Mouse (Mus musculus) MEL (cell line): Measurements from ENCODE around the gene Acvrl1. TPM values are rescaled to one million over a fixed set of nuclear protein-coding genes. Genes with fewer than 3 reads are reported as not detected.

Experiments used
- DNase-seq: peaks from one replicate; pipeline ENCODE4 v3.0.0; 2011; ENCODE audit warnings: low read depth, low spot score
- H3K27ac ChIP-seq: 2 replicates; pipeline ENCODE4 v1.5.1; 2012; ENCODE audit warnings: low read depth, mild to moderate bottlenecking, control low read depth, low read length, moderate library complexity; ENCODE audit not compliant: control insufficient read depth
- H3K27me3 ChIP-seq, 2 experiments: fragments of 150-350 bp in 1 of 2; sonication (generic) in 1 of 2; 2 replicates each; pipeline ENCODE4 v1.6.1; 2012; ENCODE audit warnings: low read length in 2 of 2, mild to moderate bottlenecking in 2 of 2, improper control_type of control experiment in 1 of 2, moderate library complexity in 1 of 2; ENCODE audit not compliant: insufficient read depth in 2 of 2, control insufficient read depth in 1 of 2
- H3K36me3 ChIP-seq, 2 experiments: 2 replicates each; pipeline ENCODE4 v1.6.1; 2012 to 2014; ENCODE audit warnings: low read length in 2 of 2, improper control_type of control experiment in 1 of 2, inconsistent platforms in 1 of 2, mild to moderate bottlenecking in 1 of 2; ENCODE audit not compliant: insufficient read depth in 2 of 2, control insufficient read depth in 1 of 2
- H3K4me1 ChIP-seq, 2 experiments: fragments of 150-350 bp in 1 of 2; sonication (generic) in 1 of 2; 2 replicates each; pipeline ENCODE4 v1.6.1; 2012; ENCODE audit warnings: low read length in 2 of 2, improper control_type of control experiment in 1 of 2, mild to moderate bottlenecking in 1 of 2; ENCODE audit not compliant: insufficient read depth in 2 of 2, control insufficient read depth in 1 of 2
- H3K4me3 ChIP-seq, 2 experiments: fragments of 150-350 bp in 1 of 2; sonication (generic) in 1 of 2; 2 replicates each; pipeline ENCODE4 v1.5.1; 2012; ENCODE audit warnings: low read depth in 2 of 2, low read length in 2 of 2, mild to moderate bottlenecking in 2 of 2, moderate library complexity in 2 of 2, control low read depth in 1 of 2, improper control_type of control experiment in 1 of 2; ENCODE audit not compliant: control insufficient read depth in 1 of 2, insufficient read depth in 1 of 2
- H3K79me2 ChIP-seq: 2 replicates; pipeline ENCODE4 v1.6.1; 2012; ENCODE audit warnings: mild to moderate bottlenecking, low read length, moderate library complexity; ENCODE audit not compliant: control insufficient read depth, poor library complexity, insufficient read depth
- H3K9ac ChIP-seq: 2 replicates; pipeline ENCODE4 v1.6.1; 2012; ENCODE audit warnings: low read depth, mild to moderate bottlenecking, control low read depth, low read length, moderate library complexity; ENCODE audit not compliant: control insufficient read depth, poor library complexity, severe bottlenecking
- H3K9me3 ChIP-seq: fragments of 150-350 bp; sonication (generic); replicated peaks from 2 replicates; pipeline ENCODE4 v1.6.1; 2012; ENCODE audit warnings: mild to moderate bottlenecking, low read length, improper control_type of control experiment, moderate library complexity; ENCODE audit not compliant: insufficient read depth
- CHD1 ChIP-seq: IDR thresholded peaks from 2 replicates; pipeline ENCODE4 v1.6.1; 2012; ENCODE audit warnings: low read depth, mild to moderate bottlenecking, inconsistent platforms, low read length, improper control_type of control experiment
- CHD2 ChIP-seq: IDR thresholded peaks from 2 replicates; pipeline ENCODE4 v1.6.1; 2011; ENCODE audit warnings: low read length, improper control_type of control experiment
- E2F4 ChIP-seq: IDR thresholded peaks from 2 replicates; pipeline ENCODE4 v1.6.1; 2011; ENCODE audit warnings: low read depth, low read length, improper control_type of control experiment, borderline replicate concordance
- ETS1 ChIP-seq: IDR thresholded peaks from 2 replicates; pipeline ENCODE4 v1.6.1; 2012; ENCODE audit warnings: low read depth, mild to moderate bottlenecking, inconsistent platforms, low read length, improper control_type of control experiment, moderate library complexity
- GATA1 ChIP-seq: IDR thresholded peaks from 2 replicates; pipeline ENCODE4 v1.6.1; 2011; ENCODE audit warnings: low read depth, low read length, improper control_type of control experiment
- HCFC1 ChIP-seq: IDR thresholded peaks from 2 replicates; pipeline ENCODE4 v1.6.1; 2012; ENCODE audit warnings: low read depth, mild to moderate bottlenecking, inconsistent platforms, low read length, improper control_type of control experiment, moderate library complexity
- JUND ChIP-seq: IDR thresholded peaks from 2 replicates; pipeline ENCODE4 v1.6.1; 2011; ENCODE audit warnings: low read depth, mild to moderate bottlenecking, improper control_type of control experiment, low read length
- KAT2A ChIP-seq: conservative IDR thresholded peaks from 2 replicates; pipeline ENCODE4 v1.6.1; 2012; ENCODE audit warnings: low read depth, low read length, improper control_type of control experiment, inconsistent platforms
- MAX ChIP-seq: IDR thresholded peaks from 2 replicates; pipeline ENCODE4 v1.6.1; 2011; ENCODE audit warnings: low read length, improper control_type of control experiment
- MXI1 ChIP-seq: IDR thresholded peaks from 2 replicates; pipeline ENCODE4 v1.6.1; 2011; ENCODE audit warnings: mild to moderate bottlenecking, low read depth, low read length, improper control_type of control experiment
- NRF1 ChIP-seq: IDR thresholded peaks from 2 replicates; pipeline ENCODE4 v1.6.1; 2014; ENCODE audit warnings: low read depth, mild to moderate bottlenecking, inconsistent platforms, low read length, improper control_type of control experiment, moderate library complexity; ENCODE audit not compliant: poor library complexity, insufficient read depth, severe bottlenecking
- POLR2A ChIP-seq, 2 experiments: IDR thresholded peaks; 2 replicates each; pipeline ENCODE4 v1.6.1; 2011 to 2012; ENCODE audit warnings: low read length in 2 of 2, mild to moderate bottlenecking in 2 of 2, control low read depth in 1 of 2, improper control_type of control experiment in 1 of 2, low read depth in 1 of 2, moderate library complexity in 1 of 2; ENCODE audit not compliant: control insufficient read depth in 1 of 2, insufficient read depth in 1 of 2, poor library complexity in 1 of 2
- POLR2AphosphoS5 ChIP-seq: IDR thresholded peaks from 2 replicates; pipeline ENCODE4 v1.6.1; 2012; ENCODE audit warnings: low read depth, borderline replicate concordance, mild to moderate bottlenecking, inconsistent platforms, low read length, moderate library complexity, mixed read lengths
- RAD21 ChIP-seq: IDR thresholded peaks from 2 replicates; pipeline ENCODE4 v1.6.1; 2011; ENCODE audit warnings: mild to moderate bottlenecking, low read depth, low read length, improper control_type of control experiment
- RCOR1 ChIP-seq: IDR thresholded peaks from 2 replicates; pipeline ENCODE4 v1.6.1; 2012; ENCODE audit warnings: low read depth, mild to moderate bottlenecking, inconsistent platforms, low read length, improper control_type of control experiment
- SIN3A ChIP-seq: IDR thresholded peaks from 2 replicates; pipeline ENCODE4 v1.6.1; 2012; ENCODE audit warnings: low read length, improper control_type of control experiment, inconsistent platforms
- TBP ChIP-seq: IDR thresholded peaks from 2 replicates; pipeline ENCODE4 v1.8.0; 2011; ENCODE audit warnings: low read depth, low read length, improper control_type of control experiment
- TCF12 ChIP-seq: IDR thresholded peaks from 2 replicates; pipeline ENCODE4 v1.6.1; 2014; ENCODE audit warnings: low read depth, mild to moderate bottlenecking, inconsistent platforms, low read length, improper control_type of control experiment, moderate library complexity
- UBTF ChIP-seq: IDR thresholded peaks from 2 replicates; pipeline ENCODE4 v1.6.1; 2012; ENCODE audit warnings: low read depth, mild to moderate bottlenecking, inconsistent platforms, low read length, improper control_type of control experiment, moderate library complexity, borderline replicate concordance; ENCODE audit not compliant: insufficient read depth
- USF1 ChIP-seq: IDR thresholded peaks from 2 replicates; pipeline ENCODE4 v1.6.1; 2014; ENCODE audit warnings: low read depth, mild to moderate bottlenecking, inconsistent platforms, low read length, improper control_type of control experiment, moderate library complexity
- USF2 ChIP-seq, 2 experiments: IDR thresholded peaks; 2 replicates each; pipeline ENCODE4 v1.6.1; 2011 to 2012; ENCODE audit warnings: improper control_type of control experiment in 2 of 2, low read length in 2 of 2, borderline replicate concordance in 1 of 2, inconsistent platforms in 1 of 2, low read depth in 1 of 2, mild to moderate bottlenecking in 1 of 2; ENCODE audit not compliant: insufficient read depth in 1 of 2
- ZKSCAN1 ChIP-seq: IDR thresholded peaks from 2 replicates; pipeline ENCODE4 v1.6.1; 2012; ENCODE audit warnings: low read depth, mild to moderate bottlenecking, inconsistent platforms, low read length, improper control_type of control experiment, moderate library complexity
- ZNF384 ChIP-seq: IDR thresholded peaks from 2 replicates; pipeline ENCODE4 v1.6.1; 2012; ENCODE audit warnings: low read depth, mild to moderate bottlenecking, inconsistent platforms, low read length, improper control_type of control experiment
- polyA plus RNA-seq, 2 experiments: library from polyadenylated mRNA; stranded (reverse) in 1 of 2; unstranded in 1 of 2; fragments of >175 nt in 1 of 2; fragments of >200 nt in 1 of 2; gene quantifications; 2 replicates each; pipeline versions ENCODE4 v1.2.1 to v1.2.4; 2012; ENCODE audit warnings: low replicate concordance in 2 of 2, low read depth in 1 of 2; ENCODE audit not compliant: insufficient read length in 2 of 2, insufficient read depth in 1 of 2, missing spikeins in 1 of 2
- total RNA-seq: library from RNA; depleted of rRNA; stranded (reverse); fragments of 300-350 nt; gene quantifications from 2 replicates; pipeline ENCODE4 v1.2.3, GENCODE M21; 2012

The Acvrl1 gene
- total and polyA plus RNA-seq, 3 experiments, result 0.08 to 0.18 TPM; not detected in 1

- no peaks in the 10 kb centered on the region; the same call in 1 of the 2 replicates for H3K79me2 ChIP-seq
- TF ChIP-seq KAT2A, result no peak
- TF ChIP-seq GATA1, result no peak
- TF ChIP-seq TCF12, result no peak
- H3K4me1 ChIP-seq, result peaks cover 26 to 27% of the 10 kb centered on the region in 2 experiments
- H3K9ac ChIP-seq, result peak overlapping the region; percentile 1; the same call in 1 of the 2 replicates
- 0 out of 2 replicates have a peak overlapping the region, but pooled peaks have one; percentile 5 for H3K27ac ChIP-seq
- no peaks in the 10 kb centered on the region for H3K9me3 ChIP-seq
- no peak overlapping the region for H3K4me3 ChIP-seq
- peak; percentile 46 for DNase-seq
- peaks cover 0 to 28% of the 10 kb centered on the region in 2 experiments; a peak in 2 of 4 replicates for H3K36me3 ChIP-seq
- no peaks in the 10 kb centered on the region for H3K27me3 ChIP-seq
Measured at GRCm38 (mm10) chr15:101160591-101160990, 32.3 kb downstream of the Acvrl1 start.

- H3K9ac ChIP-seq, result no peak overlapping the region
- no peak for DNase-seq
- H3K27ac ChIP-seq, result no peak overlapping the region
- H3K4me1 ChIP-seq, result peaks cover 30 to 35% of the 10 kb centered on the region in 2 experiments
- no peaks in the 10 kb centered on the region for H3K27me3 ChIP-seq
- TF ChIP-seq SIN3A, result no peak
- TF ChIP-seq UBTF, result no peak
- TF ChIP-seq TCF12, result no peak
- no peak for TF ChIP-seq TBP
- no peak for TF ChIP-seq USF2 (IDR thresholded peaks at IDR 0.05; ENCODE audit: borderline replicate concordance in 1 of 2, insufficient read depth in 1 of 2, low read depth in 1 of 2, low read length in 2 of 2)
- TF ChIP-seq GATA1, result no peak
- TF ChIP-seq E2F4, result no peak
- TF ChIP-seq ETS1, result no peak
- no peak for TF ChIP-seq ZNF384
- no peaks in the 10 kb centered on the region; the same call in 1 of the 2 replicates for H3K79me2 ChIP-seq
- H3K36me3 ChIP-seq, result peaks cover 0 to 35% of the 10 kb centered on the region in 2 experiments; a peak in 2 of 4 replicates
- H3K9me3 ChIP-seq, result no peaks in the 10 kb centered on the region
- H3K4me3 ChIP-seq, result no peak overlapping the region
Measured at GRCm38 (mm10) chr15:101161534-101161933, 33.2 kb downstream of the Acvrl1 start.

- DNase-seq, result no peak
- no peak for TF ChIP-seq POLR2AphosphoS5
- TF ChIP-seq POLR2A (IDR thresholded peaks at IDR 0.05; ENCODE audit: control insufficient read depth in 1 of 2, insufficient read depth in 1 of 2, low read depth in 1 of 2, low read length in 2 of 2, poor library complexity in 1 of 2), result no peak
- TF ChIP-seq ZKSCAN1, result no peak
- TF ChIP-seq MXI1, result no peak
- TF ChIP-seq NRF1, result no peak
- no peak for TF ChIP-seq UBTF
- TF ChIP-seq CHD1, result no peak
- no peak for TF ChIP-seq RCOR1
- TF ChIP-seq MAX, result no peak
- TF ChIP-seq USF1, result no peak
- no peak for TF ChIP-seq CHD2
- no peak for TF ChIP-seq GATA1
- no peak for TF ChIP-seq HCFC1
- no peak for TF ChIP-seq RAD21
- TF ChIP-seq ZNF384, result no peak
- no peak for TF ChIP-seq JUND
- no peak for TF ChIP-seq USF2 (IDR thresholded peaks at IDR 0.05; ENCODE audit: borderline replicate concordance in 1 of 2, insufficient read depth in 1 of 2, low read depth in 1 of 2, low read length in 2 of 2)
- TF ChIP-seq, all 39 proteins: peak for 0
- Histone ChIP-seq H3K9ac (no peak overlapping the region), H3K9me3 (no peaks in the 10 kb centered on the region), H3K79me2 (no peaks in the 10 kb centered on the region; the same call in 1 of the 2 replicates), H3K4me3 (no peak overlapping the region), H3K36me3 (peaks cover 0 to 36% of the 10 kb centered on the region in 2 experiments; a peak in 2 of 4 replicates), H3K27ac (no peak overlapping the region), H3K4me1 (peaks cover 34 to 36% of the 10 kb centered on the region in 2 experiments), H3K27me3 (no peaks in the 10 kb centered on the region)
Measured at GRCm38 (mm10) chr15:101163056-101163458, 34.7 kb downstream of the Acvrl1 start.
